Mouse (Mus musculus) testis, adult 2 months (tissue): ENCODE data around the gene Atpaf1.

Source experiments
- CTCF ChIP-seq: fragments of 200-500 bp; IDR thresholded peaks from 2 replicates; pipeline ENCODE4 v1.5.1; 2012; ENCODE audit warnings: low read depth, mild to moderate bottlenecking, inconsistent platforms, low read length, moderate library complexity; ENCODE audit not compliant: control insufficient read depth, insufficient read depth, insufficient replicate concordance
- POLR2A ChIP-seq: fragments of 200-500 bp; IDR thresholded peaks from 2 replicates; pipeline ENCODE4 v1.6.1; 2012; ENCODE audit warnings: low read depth, mild to moderate bottlenecking, inconsistent platforms, low read length, moderate library complexity; ENCODE audit not compliant: control insufficient read depth

DNA sequence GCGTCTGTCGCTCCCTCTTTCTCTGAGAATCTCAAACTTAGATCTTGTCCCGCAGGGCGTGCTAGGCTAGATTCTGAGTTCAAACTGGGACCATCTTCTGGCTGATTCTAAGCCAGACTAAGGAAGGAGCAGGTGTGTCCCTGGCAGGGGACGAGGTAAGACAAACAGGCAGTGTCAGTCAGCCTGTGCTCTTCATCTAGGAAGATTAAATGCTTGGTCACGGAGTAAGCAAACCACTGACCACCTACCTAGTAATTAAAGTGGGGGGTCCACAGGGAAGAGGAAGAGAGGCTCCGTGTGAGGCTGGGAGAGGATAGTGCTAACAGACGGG lies 43.9 kb downstream of the Atpaf1 start:
- no peak for TF ChIP-seq CTCF
- TF ChIP-seq POLR2A = no peak
